Mouse (Mus musculus): ENCODE results near the gene Psap. TPM values are rescaled to one million over a fixed set of nuclear protein-coding genes. Genes with fewer than 3 reads are reported as not detected.

Gene Psap
- total RNA-seq, 1 experiment: 365 TPM

GRCm38 (mm10) chr10:60346056-60346455, 68.6 kb downstream of the Psap start:
- Histone ChIP-seq H3K9ac (ENCODE audit: insufficient read depth, low read depth, low read length, poor library complexity, severe bottlenecking) (no peak overlapping the region), H3K36me3 (ENCODE audit: control insufficient read depth, insufficient read depth, low read length, poor library complexity, severe bottlenecking) (no peaks in the 10 kb centered on the region), H3K4me3 (ENCODE audit: insufficient read depth in 1 of 2, low read depth in 1 of 2, low read length in 2 of 2, poor library complexity in 1 of 2, severe bottlenecking in 1 of 2) (peak overlapping the region in 1 of 2 experiments; percentile 72; a peak in 1 of 4 replicates), H3K27ac (ENCODE audit: insufficient read depth, low read depth, low read length, poor library complexity, severe bottlenecking) (no peak overlapping the region), H3K9me3 (ENCODE audit: control insufficient read depth, insufficient read depth, low read depth, low read length) (no peaks in the 10 kb centered on the region), H3K4me1 (ENCODE audit: control insufficient read depth in 2 of 2, insufficient read depth in 2 of 2, low read length in 2 of 2, poor library complexity in 1 of 2) (peaks cover under 1 to 2% of the 10 kb centered on the region in 2 experiments; a peak in 2 of 4 replicates)
- DNase-seq (ENCODE audit: low read depth, low spot score): no peak
- in situ Hi-C loops (cut with MboI; ENCODE audit: low sequenced_read_pairs in 2 of 2, unreplicated experiment in 2 of 2): no loop called here
- TF ChIP-seq MAFK (IDR thresholded peaks at IDR 0.05; ENCODE audit: insufficient read depth, low read depth, low read length) (no peak), HCFC1 (IDR thresholded peaks at IDR 0.05; ENCODE audit: borderline replicate concordance, insufficient read depth, low read length) (no peak), ZNF384 (IDR thresholded peaks at IDR 0.05; ENCODE audit: low read depth, low read length) (no peak), CHD2 (IDR thresholded peaks at IDR 0.05; ENCODE audit: low read depth, low read length) (no peak)

DNA sequence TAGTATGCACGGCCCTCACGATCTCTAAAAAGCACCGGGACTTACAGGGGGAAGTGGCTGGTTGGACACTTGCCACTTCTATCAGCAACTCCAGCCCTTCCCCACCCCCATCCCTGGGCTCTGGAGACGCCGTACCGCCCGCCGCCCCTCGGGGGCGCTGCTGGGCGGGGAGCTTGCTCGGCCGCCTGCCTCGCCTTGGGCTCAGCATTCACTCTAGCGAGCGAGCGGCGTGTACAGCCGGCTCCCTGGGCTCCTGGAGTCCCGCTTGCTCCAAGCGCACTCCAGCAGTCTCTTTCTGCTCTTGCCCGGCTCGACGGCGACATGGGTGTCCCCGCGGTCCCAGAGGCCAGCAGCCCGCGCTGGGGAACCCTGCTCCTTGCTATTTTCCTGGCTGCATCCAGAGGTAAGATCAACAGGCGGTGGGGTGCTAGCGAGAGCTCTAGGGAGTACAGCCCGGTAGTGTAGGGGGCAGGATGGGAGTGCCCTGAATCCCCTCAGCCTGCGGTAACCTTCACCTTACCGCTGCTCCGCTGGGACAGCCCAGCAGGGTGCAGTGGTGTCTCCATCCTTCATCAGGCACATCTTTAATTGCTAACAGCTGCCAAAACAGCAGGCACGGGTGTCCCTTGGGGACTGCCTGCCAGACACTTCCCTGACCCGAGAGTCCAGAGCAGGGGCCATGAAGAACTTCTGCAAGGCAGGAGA, 69.4 kb downstream of the Psap start, which contains the start of gene Vsir:
Gene Vsir (plus strand): TSS at position 151 of the 705 bp plus-strand sequence.
- Histone ChIP-seq H3K9ac (ENCODE audit: insufficient read depth, low read depth, low read length, poor library complexity, severe bottlenecking) (peak within 1 kb of the TSS; percentile 68; the same call in 1 of the 2 replicates), H3K4me3 (ENCODE audit: insufficient read depth in 1 of 2, low read depth in 1 of 2, low read length in 2 of 2, poor library complexity in 1 of 2, severe bottlenecking in 1 of 2) (peak within 1 kb of the TSS; percentile 55 to 72), H3K4me1 (ENCODE audit: control insufficient read depth in 2 of 2, insufficient read depth in 2 of 2, low read length in 2 of 2, poor library complexity in 1 of 2) (peaks cover 3 to 7% of the 10 kb centered on the region in 2 experiments; a peak in 2 of 4 replicates), H3K9me3 (ENCODE audit: control insufficient read depth, insufficient read depth, low read depth, low read length) (no peaks in the 10 kb centered on the region), H3K27ac (ENCODE audit: insufficient read depth, low read depth, low read length, poor library complexity, severe bottlenecking) (no peak within 1 kb of the TSS), H3K36me3 (ENCODE audit: control insufficient read depth, insufficient read depth, low read length, poor library complexity, severe bottlenecking) (no peaks in the 10 kb centered on the region)
- TF ChIP-seq ZNF384 (IDR thresholded peaks at IDR 0.05; ENCODE audit: low read depth, low read length): no peak
- TF ChIP-seq ZC3H11A (IDR thresholded peaks at IDR 0.05; ENCODE audit: borderline replicate concordance, low read depth, low read length): no peak
- no peak for TF ChIP-seq MAFK (IDR thresholded peaks at IDR 0.05; ENCODE audit: insufficient read depth, low read depth, low read length)
- no peak for TF ChIP-seq HCFC1 (IDR thresholded peaks at IDR 0.05; ENCODE audit: borderline replicate concordance, insufficient read depth, low read length)
- TF ChIP-seq CHD2 (IDR thresholded peaks at IDR 0.05; ENCODE audit: low read depth, low read length): no peak
- peak; percentile 68 for DNase-seq (ENCODE audit: low read depth, low spot score)
- in situ Hi-C loops (cut with MboI; ENCODE audit: low sequenced_read_pairs in 2 of 2, unreplicated experiment in 2 of 2): no loop called here

DNA sequence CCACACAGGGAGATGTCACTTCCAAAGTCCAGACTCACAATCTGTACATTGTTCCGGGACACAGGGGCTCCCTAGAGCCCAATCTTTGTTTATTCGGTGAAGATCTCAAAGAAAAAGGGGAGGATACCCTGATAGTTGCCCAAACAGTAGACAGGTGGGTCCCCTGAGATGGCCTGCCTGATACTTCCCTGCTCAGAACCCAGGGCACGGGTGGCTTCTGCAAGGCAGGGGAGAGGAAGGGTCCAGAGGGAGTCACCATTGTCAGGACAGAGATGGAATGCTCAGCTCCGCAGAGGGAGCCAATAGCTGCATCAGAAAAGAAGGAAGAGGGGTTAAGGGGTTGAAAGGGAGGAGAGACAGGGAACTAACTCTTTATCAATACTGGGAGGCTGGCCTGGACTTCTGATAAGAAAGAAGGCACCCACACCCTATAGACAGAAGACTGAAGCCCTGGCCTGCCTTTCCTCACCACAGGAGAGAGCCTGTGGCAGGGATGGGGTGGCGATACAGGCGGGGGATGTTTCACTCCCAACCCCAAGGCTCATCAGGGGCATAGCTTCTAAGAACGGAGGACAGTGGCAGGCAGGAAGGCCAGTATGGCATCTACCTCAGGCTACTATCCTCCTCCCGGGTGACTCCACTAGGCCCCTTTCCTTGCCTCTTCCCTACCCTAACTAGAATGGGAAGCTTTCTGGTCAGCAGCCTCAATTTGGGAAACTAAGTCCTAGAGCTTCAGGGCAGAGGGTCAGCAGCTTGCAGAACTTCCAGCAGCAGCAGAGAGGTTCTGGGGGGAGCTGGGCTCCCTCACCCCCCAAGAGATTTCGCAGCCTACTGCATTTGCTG, 70.6 kb downstream of the Psap start:
- H3K4me1 ChIP-seq (ENCODE audit: control insufficient read depth in 2 of 2, insufficient read depth in 2 of 2, low read length in 2 of 2, poor library complexity in 1 of 2): peaks cover 3 to 9% of the 10 kb centered on the region in 2 experiments; a peak in 2 of 4 replicates
- no peaks in the 10 kb centered on the region for H3K36me3 ChIP-seq (ENCODE audit: control insufficient read depth, insufficient read depth, low read length, poor library complexity, severe bottlenecking)
- no peak overlapping the region for H3K4me3 ChIP-seq (ENCODE audit: insufficient read depth in 1 of 2, low read depth in 1 of 2, low read length in 2 of 2, poor library complexity in 1 of 2, severe bottlenecking in 1 of 2)
- in situ Hi-C loops (cut with MboI; ENCODE audit: low sequenced_read_pairs in 2 of 2, unreplicated experiment in 2 of 2): no loop called here
- TF ChIP-seq ZC3H11A (IDR thresholded peaks at IDR 0.05; ENCODE audit: borderline replicate concordance, low read depth, low read length) (no peak), HCFC1 (IDR thresholded peaks at IDR 0.05; ENCODE audit: borderline replicate concordance, insufficient read depth, low read length) (no peak), ZNF384 (IDR thresholded peaks at IDR 0.05; ENCODE audit: low read depth, low read length) (no peak), MAFK (IDR thresholded peaks at IDR 0.05; ENCODE audit: insufficient read depth, low read depth, low read length) (no peak), CHD2 (IDR thresholded peaks at IDR 0.05; ENCODE audit: low read depth, low read length) (no peak)
- DNase-seq (ENCODE audit: low read depth, low spot score): no peak
- H3K27ac ChIP-seq (ENCODE audit: insufficient read depth, low read depth, low read length, poor library complexity, severe bottlenecking): no peak overlapping the region
- no peak overlapping the region for H3K9ac ChIP-seq (ENCODE audit: insufficient read depth, low read depth, low read length, poor library complexity, severe bottlenecking)
- H3K9me3 ChIP-seq (ENCODE audit: control insufficient read depth, insufficient read depth, low read depth, low read length): no peaks in the 10 kb centered on the region

GRCm38 (mm10) chr10:60349056-60349455, 71.6 kb downstream of the Psap start:
- H3K4me3 ChIP-seq (ENCODE audit: insufficient read depth in 1 of 2, low read depth in 1 of 2, low read length in 2 of 2, poor library complexity in 1 of 2, severe bottlenecking in 1 of 2): no peak overlapping the region
- no peaks in the 10 kb centered on the region for H3K9me3 ChIP-seq (ENCODE audit: control insufficient read depth, insufficient read depth, low read depth, low read length)
- no peak overlapping the region for H3K27ac ChIP-seq (ENCODE audit: insufficient read depth, low read depth, low read length, poor library complexity, severe bottlenecking)
- in situ Hi-C loops (cut with MboI; ENCODE audit: low sequenced_read_pairs in 2 of 2, unreplicated experiment in 2 of 2): no loop called here
- no peak for DNase-seq (ENCODE audit: low read depth, low spot score)
- TF ChIP-seq CHD2 (IDR thresholded peaks at IDR 0.05; ENCODE audit: low read depth, low read length): no peak
- no peak for TF ChIP-seq HCFC1 (IDR thresholded peaks at IDR 0.05; ENCODE audit: borderline replicate concordance, insufficient read depth, low read length)
- TF ChIP-seq MAFK (IDR thresholded peaks at IDR 0.05; ENCODE audit: insufficient read depth, low read depth, low read length): no peak
- H3K4me1 ChIP-seq (ENCODE audit: control insufficient read depth in 2 of 2, insufficient read depth in 2 of 2, low read length in 2 of 2, poor library complexity in 1 of 2): peaks cover 3 to 11% of the 10 kb centered on the region in 2 experiments; a peak in 2 of 4 replicates
- H3K36me3 ChIP-seq (ENCODE audit: control insufficient read depth, insufficient read depth, low read length, poor library complexity, severe bottlenecking): no peaks in the 10 kb centered on the region
- H3K9ac ChIP-seq (ENCODE audit: insufficient read depth, low read depth, low read length, poor library complexity, severe bottlenecking): no peak overlapping the region

All from ES-E14 (cell line).